Mouse (Mus musculus): ENCODE results near the gene Gfm2. TPM values are rescaled to one million over a fixed set of nuclear protein-coding genes. Genes with fewer than 3 reads are reported as not detected.

Gene Gfm2
- polyA plus RNA-seq, 1 experiment from 2014 or later: 16.3 TPM

Other genes starting within 250 kb of the Gfm2 start
- 1.5 TPM in 2 replicates for gene Gcnt4, start 213.2 kb upstream of the Gfm2 start, polyA plus RNA-seq (2015; fragmentation: Nextera tagmentation; extraction: Ambion mirVana)
- gene 1700029F12Rik, start 103.6 kb upstream of the Gfm2 start, polyA plus RNA-seq (2015; fragmentation: Nextera tagmentation; extraction: Ambion mirVana): not detected in 2 replicates
- 0.58 and 0.83 TPM in 2 replicates for gene Fam169a, start 70.7 kb upstream of the Gfm2 start, polyA plus RNA-seq (2015; fragmentation: Nextera tagmentation; extraction: Ambion mirVana)
- 0.36 and 0.45 TPM in 2 replicates for gene Gm6169, start 38.7 kb upstream of the Gfm2 start, polyA plus RNA-seq (2015; fragmentation: Nextera tagmentation; extraction: Ambion mirVana)
- 20.0 and 21.1 TPM in 2 replicates for gene Nsa2, start within 50 bp of the Gfm2 start, polyA plus RNA-seq (2015; fragmentation: Nextera tagmentation; extraction: Ambion mirVana)
- gene Hexb, start 60.4 kb downstream of the Gfm2 start, polyA plus RNA-seq (2015; fragmentation: Nextera tagmentation; extraction: Ambion mirVana): 29.5 and 32.2 TPM in 2 replicates
- 0.76 and 0.86 TPM in 2 replicates for gene Enc1, start 103.2 kb downstream of the Gfm2 start, polyA plus RNA-seq (2015; fragmentation: Nextera tagmentation; extraction: Ambion mirVana)

Data from liver, embryonic 16.5 days (tissue).